Mouse (Mus musculus) MEL (cell line): ENCODE measurements around the gene Cxcl17. TPM values are rescaled to one million over a fixed set of nuclear protein-coding genes. Genes with fewer than 3 reads are reported as not detected.

Source experiments
- DNase-seq: peaks from one replicate; pipeline ENCODE4 v3.0.0; 2011; ENCODE audit warnings: low read depth, low spot score
- H3K27ac ChIP-seq: 2 replicates; pipeline ENCODE4 v1.5.1; 2012; ENCODE audit warnings: low read depth, mild to moderate bottlenecking, control low read depth, low read length, moderate library complexity; ENCODE audit not compliant: control insufficient read depth
- H3K27me3 ChIP-seq, 2 experiments: fragments of 150-350 bp in 1 of 2; sonication (generic) in 1 of 2; 2 replicates each; pipeline ENCODE4 v1.6.1; 2012; ENCODE audit warnings: low read length in 2 of 2, mild to moderate bottlenecking in 2 of 2, improper control_type of control experiment in 1 of 2, moderate library complexity in 1 of 2; ENCODE audit not compliant: insufficient read depth in 2 of 2, control insufficient read depth in 1 of 2
- H3K36me3 ChIP-seq, 2 experiments: 2 replicates each; pipeline ENCODE4 v1.6.1; 2012 to 2014; ENCODE audit warnings: low read length in 2 of 2, improper control_type of control experiment in 1 of 2, inconsistent platforms in 1 of 2, mild to moderate bottlenecking in 1 of 2; ENCODE audit not compliant: insufficient read depth in 2 of 2, control insufficient read depth in 1 of 2
- H3K4me1 ChIP-seq, 2 experiments: fragments of 150-350 bp in 1 of 2; sonication (generic) in 1 of 2; 2 replicates each; pipeline ENCODE4 v1.6.1; 2012; ENCODE audit warnings: low read length in 2 of 2, improper control_type of control experiment in 1 of 2, mild to moderate bottlenecking in 1 of 2; ENCODE audit not compliant: insufficient read depth in 2 of 2, control insufficient read depth in 1 of 2
- H3K4me3 ChIP-seq, 2 experiments: fragments of 150-350 bp in 1 of 2; sonication (generic) in 1 of 2; 2 replicates each; pipeline ENCODE4 v1.5.1; 2012; ENCODE audit warnings: low read depth in 2 of 2, low read length in 2 of 2, mild to moderate bottlenecking in 2 of 2, moderate library complexity in 2 of 2, control low read depth in 1 of 2, improper control_type of control experiment in 1 of 2; ENCODE audit not compliant: control insufficient read depth in 1 of 2, insufficient read depth in 1 of 2
- H3K79me2 ChIP-seq: 2 replicates; pipeline ENCODE4 v1.6.1; 2012; ENCODE audit warnings: mild to moderate bottlenecking, low read length, moderate library complexity; ENCODE audit not compliant: control insufficient read depth, poor library complexity, insufficient read depth
- H3K9ac ChIP-seq: 2 replicates; pipeline ENCODE4 v1.6.1; 2012; ENCODE audit warnings: low read depth, mild to moderate bottlenecking, control low read depth, low read length, moderate library complexity; ENCODE audit not compliant: control insufficient read depth, poor library complexity, severe bottlenecking
- H3K9me3 ChIP-seq: fragments of 150-350 bp; sonication (generic); replicated peaks from 2 replicates; pipeline ENCODE4 v1.6.1; 2012; ENCODE audit warnings: mild to moderate bottlenecking, low read length, improper control_type of control experiment, moderate library complexity; ENCODE audit not compliant: insufficient read depth
- BHLHE40 ChIP-seq: IDR thresholded peaks from 2 replicates; pipeline ENCODE4 v1.6.1; 2012; ENCODE audit warnings: low read depth, mild to moderate bottlenecking, inconsistent platforms, low read length, improper control_type of control experiment, borderline replicate concordance
- CHD1 ChIP-seq: IDR thresholded peaks from 2 replicates; pipeline ENCODE4 v1.6.1; 2012; ENCODE audit warnings: low read depth, mild to moderate bottlenecking, inconsistent platforms, low read length, improper control_type of control experiment
- CHD2 ChIP-seq: IDR thresholded peaks from 2 replicates; pipeline ENCODE4 v1.6.1; 2011; ENCODE audit warnings: low read length, improper control_type of control experiment
- E2F4 ChIP-seq: IDR thresholded peaks from 2 replicates; pipeline ENCODE4 v1.6.1; 2011; ENCODE audit warnings: low read depth, low read length, improper control_type of control experiment, borderline replicate concordance
- EP300 ChIP-seq, 2 experiments: IDR thresholded peaks; 2 replicates each; pipeline ENCODE4 v1.6.1; 2011; ENCODE audit warnings: improper control_type of control experiment in 2 of 2, low read length in 2 of 2, low read depth in 1 of 2, mild to moderate bottlenecking in 1 of 2
- ETS1 ChIP-seq: IDR thresholded peaks from 2 replicates; pipeline ENCODE4 v1.6.1; 2012; ENCODE audit warnings: low read depth, mild to moderate bottlenecking, inconsistent platforms, low read length, improper control_type of control experiment, moderate library complexity
- GABPA ChIP-seq: IDR thresholded peaks from 2 replicates; pipeline ENCODE4 v1.6.1; 2012; ENCODE audit warnings: low read depth, mild to moderate bottlenecking, inconsistent platforms, low read length, improper control_type of control experiment, moderate library complexity
- GATA1 ChIP-seq: IDR thresholded peaks from 2 replicates; pipeline ENCODE4 v1.6.1; 2011; ENCODE audit warnings: low read depth, low read length, improper control_type of control experiment
- HCFC1 ChIP-seq: IDR thresholded peaks from 2 replicates; pipeline ENCODE4 v1.6.1; 2012; ENCODE audit warnings: low read depth, mild to moderate bottlenecking, inconsistent platforms, low read length, improper control_type of control experiment, moderate library complexity
- KAT2A ChIP-seq: conservative IDR thresholded peaks from 2 replicates; pipeline ENCODE4 v1.6.1; 2012; ENCODE audit warnings: low read depth, low read length, improper control_type of control experiment, inconsistent platforms
- MAX ChIP-seq: IDR thresholded peaks from 2 replicates; pipeline ENCODE4 v1.6.1; 2011; ENCODE audit warnings: low read length, improper control_type of control experiment
- MAZ ChIP-seq: IDR thresholded peaks from 2 replicates; pipeline ENCODE4 v1.6.1; 2012; ENCODE audit warnings: low read depth, mild to moderate bottlenecking, inconsistent platforms, low read length, improper control_type of control experiment
- MEF2A ChIP-seq: IDR thresholded peaks from 2 replicates; pipeline ENCODE4 v1.6.1; 2014; ENCODE audit warnings: low read depth, mild to moderate bottlenecking, inconsistent platforms, low read length, improper control_type of control experiment; ENCODE audit not compliant: poor library complexity, insufficient replicate concordance, severe bottlenecking; ENCODE audit errors: extremely low read depth
- MYC ChIP-seq: IDR thresholded peaks from 2 replicates; pipeline ENCODE4 v1.6.1; 2011; ENCODE audit warnings: low read depth, mild to moderate bottlenecking, low read length, improper control_type of control experiment, moderate library complexity
- NRF1 ChIP-seq: IDR thresholded peaks from 2 replicates; pipeline ENCODE4 v1.6.1; 2014; ENCODE audit warnings: low read depth, mild to moderate bottlenecking, inconsistent platforms, low read length, improper control_type of control experiment, moderate library complexity; ENCODE audit not compliant: poor library complexity, insufficient read depth, severe bottlenecking
- SIN3A ChIP-seq: IDR thresholded peaks from 2 replicates; pipeline ENCODE4 v1.6.1; 2012; ENCODE audit warnings: low read length, improper control_type of control experiment, inconsistent platforms
- SMC3 ChIP-seq: IDR thresholded peaks from 2 replicates; pipeline ENCODE4 v1.6.1; 2011; ENCODE audit warnings: low read depth, low read length, improper control_type of control experiment
- TAL1 ChIP-seq: IDR thresholded peaks from 2 replicates; pipeline ENCODE4 v1.6.1; 2012; ENCODE audit warnings: mild to moderate bottlenecking, inconsistent platforms, low read length, moderate library complexity, mixed read lengths
- TCF12 ChIP-seq: IDR thresholded peaks from 2 replicates; pipeline ENCODE4 v1.6.1; 2014; ENCODE audit warnings: low read depth, mild to moderate bottlenecking, inconsistent platforms, low read length, improper control_type of control experiment, moderate library complexity
- USF1 ChIP-seq: IDR thresholded peaks from 2 replicates; pipeline ENCODE4 v1.6.1; 2014; ENCODE audit warnings: low read depth, mild to moderate bottlenecking, inconsistent platforms, low read length, improper control_type of control experiment, moderate library complexity
- ZC3H11A ChIP-seq: IDR thresholded peaks from 2 replicates; pipeline ENCODE4 v1.6.1; 2012; ENCODE audit warnings: low read depth, mild to moderate bottlenecking, inconsistent platforms, low read length, improper control_type of control experiment
- polyA plus RNA-seq, 2 experiments: library from polyadenylated mRNA; stranded (reverse) in 1 of 2; unstranded in 1 of 2; fragments of >175 nt in 1 of 2; fragments of >200 nt in 1 of 2; gene quantifications; 2 replicates each; pipeline versions ENCODE4 v1.2.1 to v1.2.4; 2012; ENCODE audit warnings: low replicate concordance in 2 of 2, low read depth in 1 of 2; ENCODE audit not compliant: insufficient read length in 2 of 2, insufficient read depth in 1 of 2, missing spikeins in 1 of 2
- total RNA-seq: library from RNA; depleted of rRNA; stranded (reverse); fragments of 300-350 nt; gene quantifications from 2 replicates; pipeline ENCODE4 v1.2.3, GENCODE M21; 2012

The Cxcl17 gene
- total and polyA plus RNA-seq, 3 experiments: not detected

DNA sequence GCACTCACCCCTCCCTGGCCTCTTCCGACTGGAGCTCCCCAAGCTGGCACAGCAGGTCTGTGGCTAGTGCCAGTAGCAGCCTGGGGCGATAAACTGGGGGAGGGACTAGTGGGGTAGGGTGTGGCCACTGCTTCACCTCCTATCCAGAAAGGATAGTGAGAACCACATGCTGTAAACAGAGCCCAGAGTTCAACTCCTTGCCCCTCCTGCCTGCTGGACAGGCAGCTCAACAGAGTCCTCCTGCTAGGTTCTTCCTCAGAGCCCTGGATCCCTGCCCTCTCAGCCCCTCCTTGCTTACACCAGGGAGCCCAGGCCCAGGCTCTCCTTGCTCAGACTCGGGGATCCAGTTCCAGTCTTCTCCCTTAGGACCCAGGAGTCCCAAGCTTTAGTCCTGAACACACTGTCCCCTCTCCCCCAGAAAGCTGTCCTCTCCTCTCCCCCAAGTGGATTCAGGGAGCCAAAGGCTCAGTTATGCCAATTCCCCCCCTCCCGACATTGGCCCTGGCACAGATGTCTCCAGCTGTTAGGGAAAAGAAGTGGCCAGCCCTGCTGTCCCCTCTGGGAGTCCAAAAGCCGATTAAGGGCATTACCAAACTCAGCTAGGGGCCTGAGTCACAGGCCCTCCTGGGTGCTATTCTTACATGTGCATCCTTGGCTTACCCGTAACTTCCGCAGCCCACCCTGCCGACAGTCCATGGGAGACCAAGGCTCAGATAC is 22.5 kb downstream of the Cxcl17 start:
- H3K9me3 ChIP-seq: no peaks in the 10 kb centered on the region
- H3K27ac ChIP-seq: no peak overlapping the region
- peak overlapping the region; percentile 34; the same call in 1 of the 2 replicates for H3K9ac ChIP-seq
- peaks cover 0 to 28% of the 10 kb centered on the region in 2 experiments; a peak in 2 of 4 replicates for H3K36me3 ChIP-seq
- no peaks in the 10 kb centered on the region; the same call in 1 of the 2 replicates for H3K79me2 ChIP-seq
- H3K4me1 ChIP-seq: peaks cover 22 to 37% of the 10 kb centered on the region in 2 experiments
- peak; percentile 74 for DNase-seq
- no peaks in the 10 kb centered on the region for H3K27me3 ChIP-seq
- TF ChIP-seq E2F4: no peak
- TF ChIP-seq HCFC1: no peak
- TF ChIP-seq KAT2A: no peak
- TF ChIP-seq MYC: no peak
- no peak for TF ChIP-seq MEF2A
- TF ChIP-seq USF1: no peak
- TF ChIP-seq SMC3: no peak
- no peak for TF ChIP-seq TAL1
- peak in 1 of 2 experiments; percentile 32; a peak in 2 of 4 replicates for TF ChIP-seq EP300 (IDR thresholded peaks at IDR 0.05; ENCODE audit: low read depth in 1 of 2, low read length in 2 of 2)
- TF ChIP-seq GATA1: no peak
- TF ChIP-seq MAZ: peak; percentile 64; the same call in 1 of the 2 replicates
- peak; percentile 68 for TF ChIP-seq SIN3A
- TF ChIP-seq MAX: peak; percentile 15; the same call in 1 of the 2 replicates
- no peak for TF ChIP-seq BHLHE40
- TF ChIP-seq ETS1: peak; percentile 50; the same call in 1 of the 2 replicates
- no peak for TF ChIP-seq GABPA
- 0 out of 2 replicates have a peak, but pooled peaks have one; percentile 19 for TF ChIP-seq TCF12
- H3K4me3 ChIP-seq: no peak overlapping the region

DNA sequence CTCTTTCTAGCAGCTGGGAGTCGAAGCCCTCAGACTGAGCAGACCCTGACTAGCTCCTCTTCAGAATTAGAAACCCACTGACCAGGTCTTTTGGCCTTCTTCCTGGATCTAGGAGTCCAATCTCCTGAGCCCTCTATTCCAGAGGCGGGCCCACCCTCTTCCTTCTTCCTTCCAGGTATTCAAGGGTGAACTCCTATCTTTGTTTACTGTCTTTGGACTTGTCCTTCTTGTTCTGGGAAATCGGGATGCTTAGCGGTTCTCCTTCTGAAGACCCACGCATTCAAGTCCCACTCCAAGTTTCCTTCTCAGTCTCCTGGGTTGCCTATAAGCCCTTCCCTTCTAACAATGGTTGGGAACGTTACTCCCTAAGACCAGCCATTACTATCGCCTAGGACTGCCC is 23.8 kb downstream of the Cxcl17 start:
- no peak overlapping the region for H3K9ac ChIP-seq
- H3K4me3 ChIP-seq: no peak overlapping the region
- no peak for DNase-seq
- H3K27ac ChIP-seq: no peak overlapping the region
- H3K9me3 ChIP-seq: no peaks in the 10 kb centered on the region
- peaks cover 20 to 31% of the 10 kb centered on the region in 2 experiments for H3K4me1 ChIP-seq
- H3K36me3 ChIP-seq: peaks cover 0 to 22% of the 10 kb centered on the region in 2 experiments; a peak in 2 of 4 replicates
- no peaks in the 10 kb centered on the region for H3K27me3 ChIP-seq
- H3K79me2 ChIP-seq: no peaks in the 10 kb centered on the region; the same call in 1 of the 2 replicates
- TF ChIP-seq CHD1 (no peak), TAL1 (no peak), NRF1 (no peak), ZC3H11A (no peak), CHD2 (no peak), BHLHE40 (no peak)
